Mouse (Mus musculus): ENCODE measurements around the gene Elf1. TPM values are rescaled to one million over a fixed set of nuclear protein-coding genes. Genes with fewer than 3 reads are reported as not detected.

Gene Elf1
- polyA plus RNA-seq, 3 experiments from 2014 or later: 128 to 177 (median 141) TPM

Other genes starting within 250 kb of the Elf1 start
- under 1 TPM in 1 of 3 experiments, not detected in 2; 0.31 TPM for gene Zfp957, start 233.8 kb upstream of the Elf1 start, polyA plus RNA-seq (2017; shearing (Covaris generic))
- gene Rgcc, start 179.5 kb upstream of the Elf1 start, polyA plus RNA-seq (2017; shearing (Covaris generic)): 10 to 100 TPM; 31.1 to 35.0 (median 32.7) TPM
- 10 to 100 TPM; 55.1 to 68.9 (median 63.2) TPM for gene Naa16, start 90.4 kb upstream of the Elf1 start, polyA plus RNA-seq (2017; shearing (Covaris generic))
- gene Mtrf1, start 83.4 kb upstream of the Elf1 start, polyA plus RNA-seq (2017; shearing (Covaris generic)): 1 to 10 TPM; 6.1 to 7.3 (median 7.1) TPM
- gene Kbtbd7, start 54.7 kb upstream of the Elf1 start, polyA plus RNA-seq (2017; shearing (Covaris generic)): 1 to 10 TPM; 1.3 to 1.9 (median 1.6) TPM
- gene Kbtbd6, start 29.4 kb upstream of the Elf1 start, polyA plus RNA-seq (2017; shearing (Covaris generic)): under 1 TPM in 1 of 3 experiments, not detected in 2; 0.92 TPM
- gene Wbp4, start 326 bp downstream of the Elf1 start, polyA plus RNA-seq (2017; shearing (Covaris generic)): 10 to 100 TPM; 28.3 to 31.3 (median 30.8) TPM
- gene Sugt1, start 106.5 kb downstream of the Elf1 start, polyA plus RNA-seq (2017; shearing (Covaris generic)): 100 to 1,000 TPM; 131 to 226 (median 153) TPM
- not detected for gene Cnmd, start 181.0 kb downstream of the Elf1 start, polyA plus RNA-seq (2017; shearing (Covaris generic))